Mouse (Mus musculus) thymus, adult 18-20 months (tissue): Measurements from ENCODE around the gene Smg7.

Experiments used
- DNase-seq, 2 experiments: peaks; one replicate each; pipeline ENCODE4 v3.0.0; 2022; ENCODE audit warnings: mixed read lengths in 2 of 2

Smg7 gene

DNA sequence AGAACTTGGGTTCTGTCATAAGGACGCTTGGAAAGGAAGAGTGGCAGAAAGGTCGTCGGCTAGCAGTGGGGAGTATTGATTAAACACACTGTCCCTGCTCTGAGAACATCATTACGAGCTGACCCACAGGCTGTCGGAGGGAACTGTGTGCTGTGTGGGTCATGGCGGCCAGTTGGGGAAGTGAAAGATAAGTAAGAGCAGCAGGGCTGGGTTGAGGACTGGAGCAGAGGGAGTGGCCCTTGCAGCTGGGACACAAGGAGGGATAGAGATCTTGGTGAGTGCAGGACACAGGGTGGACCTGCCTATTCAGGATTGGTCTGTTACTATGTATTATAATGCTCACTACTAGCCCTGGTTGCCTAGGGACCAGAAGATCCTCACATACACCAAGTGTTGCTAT lies 97.5 kb downstream of the Smg7 start:
- no peak for DNase-seq

DNA sequence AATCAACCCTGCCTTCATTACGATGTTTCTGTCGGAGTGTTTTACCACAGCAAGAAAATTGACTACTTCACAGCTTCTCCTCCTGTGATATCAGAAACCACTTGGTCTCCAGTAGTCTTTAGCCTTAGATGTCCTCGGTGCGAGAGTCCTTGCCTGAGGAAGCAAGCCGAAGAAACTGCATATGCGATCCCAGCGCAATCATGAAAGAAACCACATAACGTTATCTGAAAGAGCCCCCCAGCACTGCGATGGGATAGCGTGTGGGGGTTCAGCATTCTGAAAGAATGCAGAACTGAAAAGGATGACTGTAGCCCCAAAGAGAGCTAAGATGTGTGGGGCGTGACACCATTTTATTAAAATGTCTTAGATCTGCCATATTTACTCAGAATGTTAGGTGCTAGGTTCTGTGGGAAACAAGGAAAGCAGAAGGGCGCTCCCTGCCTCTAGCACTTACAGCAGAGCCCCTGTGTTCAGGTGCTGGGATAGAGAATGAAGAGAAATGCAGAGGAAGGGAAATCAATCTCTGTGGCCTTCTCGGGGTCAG lies 101.7 kb downstream of the Smg7 start:
- DNase-seq = no peak

DNA sequence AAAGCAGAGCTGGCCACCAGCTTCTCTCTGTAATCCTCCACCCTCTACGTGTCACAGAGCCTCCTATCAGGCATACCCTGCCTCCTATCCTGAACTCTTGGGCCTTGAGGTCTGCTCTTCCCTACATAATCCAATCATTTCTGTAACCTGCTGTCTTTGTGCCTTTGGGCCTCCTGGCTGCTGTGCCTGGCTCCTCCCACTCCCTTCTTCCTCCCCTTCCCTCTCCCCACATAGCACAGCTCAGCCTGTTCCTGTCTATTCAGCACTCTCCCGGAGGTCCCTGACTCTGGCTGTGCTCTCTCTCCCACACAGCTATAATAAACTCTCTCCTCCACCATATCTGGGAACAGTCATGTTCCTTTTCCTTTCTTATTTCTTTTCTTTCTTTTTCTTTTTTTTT lies 102.5 kb downstream of the Smg7 start, which contains the start of gene Ncf2:
Ncf2 (plus strand) TSS at position 298 of the 400 bp plus-strand sequence.
- DNase-seq = no peak

DNA sequence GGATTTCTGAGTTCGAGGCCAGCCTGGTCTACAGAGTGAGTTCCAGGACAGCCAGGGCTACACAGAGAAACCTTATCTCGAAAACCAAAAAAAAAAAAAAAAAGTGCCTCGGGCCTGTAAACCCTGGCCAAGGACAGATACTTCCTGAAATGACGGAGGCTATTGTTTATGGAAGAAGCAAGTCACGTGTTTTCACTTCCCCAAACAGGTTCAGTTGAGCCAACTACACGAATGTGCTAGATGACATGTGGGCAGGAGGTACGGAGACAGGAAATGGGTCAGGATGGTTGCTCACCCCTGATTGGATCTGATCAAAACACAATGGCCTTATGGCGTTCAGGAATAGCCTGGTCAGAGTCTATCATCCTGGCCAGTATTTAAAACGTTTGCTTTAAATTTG lies 104.3 kb downstream of the Smg7 start:
- no peak for DNase-seq

DNA sequence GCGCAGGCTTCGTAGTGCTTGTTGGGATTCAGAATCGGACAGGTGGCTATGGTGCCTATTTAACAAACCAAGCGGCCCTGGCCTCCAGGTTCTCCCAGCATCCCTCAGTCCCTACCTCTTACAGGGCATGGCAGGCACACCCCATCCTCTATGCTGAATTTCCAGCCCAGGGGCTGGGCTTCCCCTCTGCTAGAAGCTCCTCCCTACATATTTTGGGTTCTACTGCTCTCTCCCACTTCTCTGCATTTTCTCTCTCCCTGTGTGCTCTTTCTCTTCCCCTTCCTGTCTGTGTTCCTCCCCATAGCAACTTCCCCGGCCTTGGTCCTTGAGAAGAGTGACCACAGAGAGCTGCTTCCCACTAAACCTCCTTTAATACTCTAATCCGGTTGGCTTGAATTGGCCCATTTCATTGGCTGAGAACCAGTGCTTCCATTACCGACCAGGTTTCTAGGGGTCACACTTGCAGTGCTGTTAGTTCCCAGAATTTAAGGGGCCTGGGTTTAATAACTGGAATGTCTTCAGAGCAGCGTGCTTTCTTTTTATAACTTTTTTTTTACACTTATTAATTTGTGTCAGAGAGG lies 105.7 kb downstream of the Smg7 start:
- no peak for DNase-seq

DNA sequence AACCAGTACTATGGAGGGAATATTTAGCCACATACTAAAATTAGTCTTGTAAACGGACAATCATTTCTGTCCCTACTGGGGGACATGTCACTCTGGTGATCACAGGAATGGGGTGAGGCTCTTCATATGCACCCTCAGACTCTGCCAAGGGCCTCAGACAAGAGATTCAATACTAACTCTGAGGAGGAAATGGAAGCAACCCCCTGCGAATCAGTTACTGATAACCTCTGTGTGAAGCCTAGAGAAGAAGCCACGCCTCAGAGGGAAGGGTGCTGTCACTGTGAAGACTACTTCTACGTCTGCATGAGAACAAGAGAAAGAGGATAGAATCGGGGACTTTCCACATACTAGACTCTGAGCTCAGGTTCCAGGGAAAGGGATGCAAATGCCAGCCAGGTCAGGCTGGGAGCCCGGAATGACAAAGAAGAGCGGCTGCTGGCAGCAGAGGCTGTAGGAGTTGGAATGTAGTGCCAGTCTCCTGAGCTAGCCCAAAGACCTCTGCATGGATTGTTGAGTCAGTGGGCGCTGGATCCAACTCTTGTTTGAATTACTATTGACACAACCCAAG lies 106.7 kb downstream of the Smg7 start:
- no peak for DNase-seq

DNA sequence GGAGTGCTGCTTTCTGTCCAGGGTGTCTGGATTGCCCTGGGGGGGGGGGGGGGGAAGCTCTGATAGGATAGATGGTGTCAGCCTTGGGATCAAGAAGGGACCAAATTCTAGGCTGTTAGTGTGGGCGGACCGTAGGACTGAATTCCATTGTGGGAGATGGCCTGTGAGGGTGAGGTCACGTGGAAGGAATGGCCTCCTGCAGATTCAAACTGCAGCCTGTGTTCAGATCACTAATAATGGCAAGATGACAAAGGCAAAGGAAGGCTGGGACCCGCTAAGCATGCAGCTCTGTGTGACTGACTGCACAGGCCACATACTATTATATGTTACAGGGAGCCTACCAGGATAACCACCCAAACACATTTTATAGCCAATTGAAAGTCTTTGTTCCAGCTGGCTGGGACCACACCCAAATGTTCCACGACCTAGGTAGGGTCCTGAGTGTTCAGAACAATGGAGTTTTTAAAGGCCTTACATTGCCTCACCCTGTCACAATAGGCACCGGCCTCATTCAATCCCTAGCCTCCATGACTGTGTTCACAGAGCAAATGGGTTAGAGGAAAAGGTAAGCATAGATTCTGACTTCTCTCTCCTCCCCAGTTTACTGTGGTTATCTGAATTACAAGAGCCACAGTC lies 108.8 kb downstream of the Smg7 start:
- DNase-seq = no peak

DNA sequence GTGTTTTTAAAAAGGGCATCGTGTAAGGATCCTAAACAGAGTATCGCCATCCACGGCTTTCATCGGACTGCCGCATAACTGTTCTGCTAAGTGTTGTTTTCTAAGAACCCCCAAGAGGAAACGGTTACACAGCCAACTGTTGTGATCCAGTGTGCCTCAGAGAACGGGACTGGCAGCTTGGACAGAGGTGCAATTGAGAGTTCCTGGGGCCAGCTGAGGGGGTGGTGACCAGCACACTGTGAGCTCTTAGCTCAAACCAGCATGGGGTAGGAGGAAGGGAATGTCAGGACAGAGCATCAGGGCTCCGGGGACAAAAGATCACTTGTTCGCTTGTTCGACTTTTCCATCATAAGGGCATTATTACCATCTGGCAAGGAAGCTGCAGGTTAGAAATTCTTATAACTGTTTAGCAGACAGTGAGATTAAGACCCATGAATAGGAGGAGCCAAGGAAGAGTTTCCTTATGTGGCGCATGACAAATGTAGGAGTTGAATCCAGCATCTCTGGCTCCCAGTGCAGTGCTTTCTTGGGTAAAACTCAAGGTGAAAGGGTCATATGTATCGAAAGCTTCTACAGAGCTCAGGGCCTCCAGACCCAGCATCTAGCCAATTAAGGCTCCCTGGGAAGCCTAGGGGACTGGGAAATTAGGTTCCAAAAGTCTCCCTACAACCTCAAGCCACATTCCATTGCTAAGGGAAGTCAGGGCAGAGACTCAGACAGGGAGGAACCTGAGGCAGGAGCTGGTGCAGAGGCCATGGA lies 109.5 kb downstream of the Smg7 start:
- no peak for DNase-seq

DNA sequence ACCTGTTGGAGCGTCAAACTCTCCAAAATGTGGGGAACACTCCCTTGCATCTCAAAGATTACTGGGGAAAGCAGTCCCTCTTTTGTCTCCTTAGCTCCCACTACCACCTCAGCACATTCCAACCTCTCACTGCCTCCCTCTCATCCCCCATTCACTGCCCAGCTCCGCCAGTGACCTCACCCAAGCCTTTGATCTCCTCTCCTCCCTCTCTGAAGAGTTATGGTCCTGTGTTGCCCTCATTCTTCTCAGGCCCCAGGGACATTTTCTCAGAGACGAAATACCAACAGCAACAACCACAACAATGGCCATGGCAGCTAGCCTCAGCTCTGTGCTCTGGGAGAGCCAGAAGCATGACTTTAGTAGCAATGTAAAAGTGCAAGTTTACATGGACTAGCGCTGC lies 111.2 kb downstream of the Smg7 start:
- no peak for DNase-seq

DNA sequence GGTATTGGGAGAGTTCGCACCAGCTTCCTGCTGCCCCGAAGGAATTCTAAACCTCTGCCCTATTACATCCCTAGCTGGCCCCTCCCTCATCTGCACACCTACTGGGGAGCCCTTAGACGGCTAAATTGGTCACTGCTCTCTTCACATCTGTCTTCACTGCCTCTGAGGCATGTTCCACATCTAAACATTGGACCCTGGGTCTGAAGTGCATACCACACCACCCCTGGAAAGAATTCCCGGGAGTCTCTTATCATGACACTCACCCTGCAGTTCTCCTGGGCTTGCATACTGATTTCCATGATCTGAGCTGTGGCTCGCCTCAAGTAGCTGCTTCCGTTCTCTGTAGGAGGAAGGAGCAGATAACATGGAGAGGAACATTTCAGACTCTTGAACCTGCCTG lies 111.6 kb downstream of the Smg7 start:
- no peak for DNase-seq

DNA sequence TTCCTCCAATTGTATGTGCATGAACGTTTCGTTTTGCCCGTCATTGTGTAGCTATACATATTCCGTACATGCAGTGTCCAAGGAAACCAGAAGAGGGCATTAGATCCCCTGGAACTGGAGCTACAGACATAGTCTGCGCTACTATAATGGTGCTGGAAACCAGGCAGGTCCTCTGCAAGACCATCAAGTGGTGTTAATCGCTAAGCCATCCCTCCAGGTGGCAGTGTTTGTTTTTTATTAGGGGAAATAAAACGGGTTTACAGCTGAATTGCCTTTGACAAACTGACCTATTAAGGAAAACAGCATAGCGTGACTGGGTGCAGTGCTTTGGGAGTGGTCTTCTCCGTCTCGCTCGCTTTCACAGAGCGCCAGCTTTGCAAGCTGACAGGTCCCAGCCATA lies 112.2 kb downstream of the Smg7 start:
- DNase-seq = no peak

DNA sequence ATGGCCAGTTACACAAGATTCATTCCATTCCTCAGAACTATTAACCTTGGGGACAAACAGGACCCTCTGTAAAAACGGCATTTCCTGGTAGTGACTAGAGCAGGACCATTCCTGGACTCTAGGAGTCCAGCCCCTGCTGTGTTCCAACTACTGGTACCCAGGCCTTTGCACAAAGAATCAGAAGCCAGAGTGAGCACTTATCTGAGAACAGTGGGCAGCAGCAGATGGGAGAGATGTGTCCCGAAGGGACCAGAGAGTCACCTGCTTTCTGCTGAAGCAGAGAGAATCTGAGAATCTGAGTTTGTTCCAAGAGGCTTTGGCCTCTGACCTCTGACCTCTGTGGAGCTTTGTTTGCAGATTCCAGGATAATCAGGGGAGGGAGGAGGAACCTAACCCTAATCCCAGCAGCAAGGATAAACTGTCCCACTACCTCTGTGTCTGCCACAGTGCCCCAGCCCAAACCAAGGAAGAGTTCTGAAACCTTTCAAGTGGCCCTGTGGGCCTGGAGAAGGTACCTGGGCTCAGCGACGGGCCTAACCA lies 114.3 kb downstream of the Smg7 start:
- DNase-seq = no peak
